Mouse (Mus musculus): ENCODE data around the gene Hs6st3. TPM values are rescaled to one million over a fixed set of nuclear protein-coding genes. Genes with fewer than 3 reads are reported as not detected.
A peak's percentile ranks its signal among the peaks of the same experiment; 100 is the strongest.

Hs6st3 gene
- polyA plus RNA-seq, 1 experiment = 17.6 TPM

DNA sequence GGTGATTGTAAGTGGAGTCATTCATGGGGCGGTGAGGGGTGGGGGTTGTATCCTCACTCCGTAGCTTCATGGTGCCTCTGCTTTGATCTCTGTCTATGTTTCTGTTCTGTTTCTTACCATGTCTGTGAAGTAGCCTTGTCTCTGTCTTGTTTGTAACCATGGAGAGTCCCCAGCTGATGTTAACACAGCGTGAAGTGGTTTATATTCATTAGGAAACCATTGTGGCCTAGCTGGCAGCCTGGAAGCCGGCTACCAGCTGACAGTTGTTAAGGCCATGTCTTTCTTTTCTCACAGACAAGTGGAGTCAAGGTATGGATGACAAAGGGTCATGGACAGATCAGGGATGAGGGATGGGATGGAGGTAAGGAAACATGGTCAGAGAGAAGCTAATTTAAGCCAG lies 12.3 kb upstream of the Hs6st3 start:
- no peak overlapping the region for H3K27ac ChIP-seq (ENCODE audit: insufficient read depth, low read length)
- TF ChIP-seq POLR2A (IDR thresholded peaks at IDR 0.05; ENCODE audit: extremely low read depth, insufficient read depth, low read length) = no peak
- no peak for TF ChIP-seq CTCF (IDR thresholded peaks at IDR 0.05; ENCODE audit: extremely low read depth, insufficient read depth, low read length)

DNA sequence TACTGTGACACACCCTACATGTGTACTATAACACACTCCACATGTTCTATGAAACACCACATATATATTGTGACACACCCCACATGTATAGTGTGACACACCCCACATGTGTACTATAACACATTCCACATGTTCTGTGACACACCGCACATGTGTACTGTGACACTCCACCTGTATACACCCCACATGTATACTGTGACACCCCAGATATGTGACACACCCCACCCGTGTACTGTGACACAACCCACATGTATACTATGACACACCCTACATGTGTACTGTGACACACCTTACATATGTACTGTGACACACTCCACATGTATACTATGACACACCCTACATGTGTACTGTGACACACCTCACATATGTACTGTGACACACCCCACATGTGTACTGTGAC lies 10.8 kb upstream of the Hs6st3 start:
- no peak overlapping the region for H3K27ac ChIP-seq (ENCODE audit: insufficient read depth, low read length)
- TF ChIP-seq POLR2A (IDR thresholded peaks at IDR 0.05; ENCODE audit: extremely low read depth, insufficient read depth, low read length) (no peak), CTCF (IDR thresholded peaks at IDR 0.05; ENCODE audit: extremely low read depth, insufficient read depth, low read length) (no peak)
- H3K4me1 ChIP-seq (ENCODE audit: control insufficient read depth, insufficient read depth, low read length) = no peaks in the 10 kb centered on the region
- no peak overlapping the region for H3K4me3 ChIP-seq (ENCODE audit: insufficient read depth, low read length)

More for the DNA sequence above, 12.3 kb upstream of the Hs6st3 start:
- no peak overlapping the region for H3K4me3 ChIP-seq (ENCODE audit: insufficient read depth, low read length)
- H3K4me1 ChIP-seq (ENCODE audit: control insufficient read depth, insufficient read depth, low read length) = no peaks in the 10 kb centered on the region

GRCm38 (mm10) chr14:119137512-119137905 lies 632 bp upstream of the Hs6st3 start:
- H3K4me1 ChIP-seq (ENCODE audit: control insufficient read depth, insufficient read depth, low read length) = no peaks in the 10 kb centered on the region; the same call in 1 of the 2 replicates
- H3K4me3 ChIP-seq (ENCODE audit: insufficient read depth, low read length) = peak overlapping the region; percentile 70
- H3K27ac ChIP-seq (ENCODE audit: insufficient read depth, low read length) = no peak overlapping the region
- TF ChIP-seq POLR2A (IDR thresholded peaks at IDR 0.05; ENCODE audit: extremely low read depth, insufficient read depth, low read length) (peak; percentile 87), CTCF (IDR thresholded peaks at IDR 0.05; ENCODE audit: extremely low read depth, insufficient read depth, low read length) (no peak)

DNA sequence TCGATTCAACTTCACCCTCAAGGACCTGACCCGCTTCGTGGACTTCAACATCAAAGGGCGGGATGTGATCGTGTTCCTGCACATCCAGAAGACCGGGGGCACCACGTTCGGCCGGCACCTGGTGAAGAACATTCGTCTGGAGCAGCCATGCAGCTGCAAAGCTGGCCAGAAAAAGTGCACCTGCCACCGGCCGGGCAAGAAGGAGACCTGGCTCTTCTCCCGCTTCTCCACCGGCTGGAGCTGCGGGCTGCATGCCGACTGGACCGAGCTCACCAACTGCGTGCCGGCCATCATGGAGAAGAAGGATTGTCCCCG lies 602 bp downstream of the Hs6st3 start:
- H3K4me1 ChIP-seq (ENCODE audit: control insufficient read depth, insufficient read depth, low read length) = no peaks in the 10 kb centered on the region; the same call in 1 of the 2 replicates
- peak overlapping the region; percentile 70 for H3K4me3 ChIP-seq (ENCODE audit: insufficient read depth, low read length)
- TF ChIP-seq CTCF (IDR thresholded peaks at IDR 0.05; ENCODE audit: extremely low read depth, insufficient read depth, low read length) = no peak
- TF ChIP-seq POLR2A (IDR thresholded peaks at IDR 0.05; ENCODE audit: extremely low read depth, insufficient read depth, low read length) = no peak
- H3K27ac ChIP-seq (ENCODE audit: insufficient read depth, low read length) = peak overlapping the region; percentile 15; the same call in 1 of the 2 replicates

DNA sequence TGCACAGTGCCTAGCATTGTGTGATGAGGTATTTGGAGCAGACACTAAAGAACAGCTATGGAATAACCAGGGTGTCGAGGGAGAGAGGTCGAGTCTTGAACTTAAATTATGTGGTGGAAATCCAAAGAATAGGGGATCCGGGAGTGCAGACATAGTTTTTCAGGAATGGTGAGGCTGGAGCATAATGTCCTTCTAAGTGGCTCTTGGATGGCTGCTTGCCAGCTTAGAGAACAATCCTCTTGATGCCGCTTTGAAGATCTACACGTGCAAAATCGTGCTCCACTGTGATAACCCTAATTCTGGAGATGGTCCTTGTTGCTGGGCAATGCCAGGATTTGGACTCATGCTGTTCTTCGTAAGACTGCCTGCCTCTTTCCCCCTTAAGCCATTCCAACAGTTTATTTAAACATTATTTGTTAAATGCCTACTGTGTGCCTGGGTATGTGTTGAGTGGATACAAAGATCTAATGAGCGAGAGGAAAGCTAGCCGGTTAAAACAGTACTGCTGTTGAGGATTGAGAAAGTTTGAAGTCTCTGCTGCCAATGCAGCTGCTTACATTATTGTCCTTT lies 1.3 kb downstream of the Hs6st3 start:
- Histone ChIP-seq H3K27ac (ENCODE audit: insufficient read depth, low read length) (0 out of 2 replicates have a peak overlapping the region, but pooled peaks have one; percentile 6), H3K4me3 (ENCODE audit: insufficient read depth, low read length) (peak overlapping the region; percentile 70), H3K4me1 (ENCODE audit: control insufficient read depth, insufficient read depth, low read length) (no peaks in the 10 kb centered on the region; the same call in 1 of the 2 replicates)
- TF ChIP-seq CTCF (IDR thresholded peaks at IDR 0.05; ENCODE audit: extremely low read depth, insufficient read depth, low read length) (no peak), POLR2A (IDR thresholded peaks at IDR 0.05; ENCODE audit: extremely low read depth, insufficient read depth, low read length) (no peak)

DNA sequence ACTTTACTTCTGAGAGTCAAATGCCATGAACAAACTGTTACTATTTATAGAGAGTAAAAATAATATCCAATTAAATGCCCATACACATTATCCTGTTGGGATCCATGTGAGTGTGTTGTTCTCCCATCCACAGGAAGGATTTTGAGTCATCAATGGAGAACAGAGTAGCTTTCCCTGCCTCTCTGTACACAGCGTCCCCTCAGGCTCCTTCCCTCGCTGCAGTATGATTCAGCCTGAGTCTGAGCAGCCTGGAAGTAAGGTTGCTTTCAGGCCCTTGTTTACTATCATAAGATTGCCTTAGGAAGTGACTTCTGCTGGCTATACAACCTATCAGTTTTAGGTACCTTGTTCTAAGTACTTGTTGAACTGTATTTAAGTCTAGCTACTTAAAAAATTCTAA lies 14.9 kb downstream of the Hs6st3 start:
- H3K4me1 ChIP-seq (ENCODE audit: control insufficient read depth, insufficient read depth, low read length) = no peaks in the 10 kb centered on the region
- no peak for TF ChIP-seq CTCF (IDR thresholded peaks at IDR 0.05; ENCODE audit: extremely low read depth, insufficient read depth, low read length)
- TF ChIP-seq POLR2A (IDR thresholded peaks at IDR 0.05; ENCODE audit: extremely low read depth, insufficient read depth, low read length) = no peak
- no peak overlapping the region for H3K27ac ChIP-seq (ENCODE audit: insufficient read depth, low read length)
- H3K4me3 ChIP-seq (ENCODE audit: insufficient read depth, low read length) = no peak overlapping the region

- no peak overlapping the region for H3K27ac ChIP-seq (ENCODE audit: insufficient read depth, low read length)
- peaks cover 1% of the 10 kb centered on the region; the same call in 1 of the 2 replicates for H3K4me1 ChIP-seq (ENCODE audit: control insufficient read depth, insufficient read depth, low read length)
- H3K4me3 ChIP-seq (ENCODE audit: insufficient read depth, low read length) = no peak overlapping the region
- TF ChIP-seq CTCF (IDR thresholded peaks at IDR 0.05; ENCODE audit: extremely low read depth, insufficient read depth, low read length) = no peak
- no peak for TF ChIP-seq POLR2A (IDR thresholded peaks at IDR 0.05; ENCODE audit: extremely low read depth, insufficient read depth, low read length)
Measured at GRCm38 (mm10) chr14:119193905-119194304, 55.8 kb downstream of the Hs6st3 start.

GRCm38 (mm10) chr14:119203508-119203907 lies 65.4 kb downstream of the Hs6st3 start:
- no peak overlapping the region for H3K27ac ChIP-seq (ENCODE audit: insufficient read depth, low read length)
- no peak overlapping the region for H3K4me3 ChIP-seq (ENCODE audit: insufficient read depth, low read length)
- H3K4me1 ChIP-seq (ENCODE audit: control insufficient read depth, insufficient read depth, low read length) = no peaks in the 10 kb centered on the region
- no peak for TF ChIP-seq POLR2A (IDR thresholded peaks at IDR 0.05; ENCODE audit: extremely low read depth, insufficient read depth, low read length)
- TF ChIP-seq CTCF (IDR thresholded peaks at IDR 0.05; ENCODE audit: extremely low read depth, insufficient read depth, low read length) = no peak

GRCm38 (mm10) chr14:119215576-119216309 lies 77.6 kb downstream of the Hs6st3 start:
- TF ChIP-seq POLR2A (IDR thresholded peaks at IDR 0.05; ENCODE audit: extremely low read depth, insufficient read depth, low read length) = no peak
- no peak for TF ChIP-seq CTCF (IDR thresholded peaks at IDR 0.05; ENCODE audit: extremely low read depth, insufficient read depth, low read length)
- H3K4me1 ChIP-seq (ENCODE audit: control insufficient read depth, insufficient read depth, low read length) = peaks cover 5% of the 10 kb centered on the region
- H3K4me3 ChIP-seq (ENCODE audit: insufficient read depth, low read length) = no peak overlapping the region
- H3K27ac ChIP-seq (ENCODE audit: insufficient read depth, low read length) = no peak overlapping the region

Data from cortical plate, adult 2 months (tissue).